Mouse (Mus musculus) macrophage (primary cell): ENCODE data around the gene Rhox11. TPM values are rescaled to one million over a fixed set of nuclear protein-coding genes. Genes with fewer than 3 reads are reported as not detected.
"Not testable (repeated sequence)": the region's sequence is repeated elsewhere in the genome, so short reads cannot be mapped to it uniquely, and the experiment has no call there.

Experiments
- H3K27ac ChIP-seq: fragments of 350-480 bp; formaldehyde crosslinking; 2 replicates; pipeline ENCODE4 v1.9.0; 2021
- H3K36me3 ChIP-seq: fragments of 350-480 bp; formaldehyde crosslinking; 2 replicates; pipeline ENCODE4 v1.9.0; 2021; ENCODE audit errors: inconsistent target
- H3K4me3 ChIP-seq: fragments of 350-480 bp; formaldehyde crosslinking; 2 replicates; pipeline ENCODE4 v1.9.0; 2021; ENCODE audit errors: inconsistent target
- H3K79me2 ChIP-seq: fragments of 350-480 bp; formaldehyde crosslinking; 2 replicates; pipeline ENCODE4 v1.9.0; 2021; ENCODE audit errors: inconsistent target
- WGBS: methylation state at CpG from one replicate; pipeline ENCODE4 v1.1.7; 2026; ENCODE audit warnings: inconsistent platforms; ENCODE audit not compliant: missing documents; 5-methylcytosine and 5-hydroxymethylcytosine counted together
- polyA plus RNA-seq: library from polyadenylated mRNA; stranded (reverse); fragments of 250-400 nt; gene quantifications from 3 replicates; pipeline ENCODE4 v1.2.4, GENCODE M21; 2018; ENCODE audit warnings: inconsistent platforms
- total RNA-seq, 78 experiments: library from RNA; depleted of rRNA; stranded (reverse); fragments of 250-400 nt; gene quantifications; 1 replicate in 9 of 78; 2 replicates in 24 of 78; 3 replicates in 43 of 78; 4 replicates in 2 of 78; pipeline ENCODE4 v1.2.4; 2018; ENCODE audit warnings: inconsistent platforms in 56 of 78

Gene Rhox11
- not detected for total RNA-seq (2018; cell fraction: chromatin; rRNA removed)
- not detected for total RNA-seq (2018; cell fraction: cytosol; rRNA removed)
- total RNA-seq (2018; cell fraction: nucleus; rRNA removed), result not detected
- not detected in 3 replicates for polyA plus RNA-seq

- H3K4me3 ChIP-seq, result no peak within 1 kb of the TSS
- WGBS, result 85% methylated on average over 9 of the region's 9 CpGs
- H3K36me3 ChIP-seq, result no peaks in the 10 kb centered on the region
- H3K27ac ChIP-seq, result no peak within 1 kb of the TSS
- no peaks in the 10 kb centered on the region for H3K79me2 ChIP-seq
Measured at GRCm38 (mm10) chrX:38085041-38085440, at the start of gene Rhox11. Gene Rhox11 (minus strand): TSS chrX:38085141.

GRCm38 (mm10) chrX:38121478-38121877 is 36.5 kb upstream of the Rhox11 start:
- WGBS, result 93% methylated on average over 31 of the region's 34 CpGs
- no peaks in the 10 kb centered on the region for H3K36me3 ChIP-seq

GRCm38 (mm10) chrX:38120982-38121381 is 36.0 kb upstream of the Rhox11 start, which contains the start of gene Rhox13:
Gene Rhox13 (plus strand): TSS chrX:38121219.
- Histone ChIP-seq H3K36me3 (no peaks in the 10 kb centered on the region), H3K79me2 (no peaks in the 10 kb centered on the region), H3K27ac (no peak within 1 kb of the TSS), H3K4me3 (no peak within 1 kb of the TSS)
- 97% methylated on average over 17 of the region's 20 CpGs for WGBS

More at GRCm38 (mm10) chrX:38121478-38121877, 36.5 kb upstream of the Rhox11 start:
- Histone ChIP-seq H3K27ac (no peak overlapping the region), H3K4me3 (no peak overlapping the region), H3K79me2 (no peaks in the 10 kb centered on the region)

GRCm38 (mm10) chrX:38110807-38111206 is 25.9 kb upstream of the Rhox11 start, which contains the start of gene Rhox12:
Gene Rhox12 (minus strand): TSS chrX:38110907.
- H3K4me3 ChIP-seq, result no peak within 1 kb of the TSS
- whole genome bisulfite sequencing, result 86% methylated on average over 4 of the region's 4 CpGs
- H3K36me3 ChIP-seq, result no peaks in the 10 kb centered on the region
- no peaks in the 10 kb centered on the region for H3K79me2 ChIP-seq
- no peak within 1 kb of the TSS for H3K27ac ChIP-seq

- Histone ChIP-seq H3K79me2 (no peaks in the 10 kb centered on the region), H3K27ac (no peak overlapping the region), H3K36me3 (no peaks in the 10 kb centered on the region), H3K4me3 (no peak overlapping the region)
- 28% methylated on average over 12 of the region's 12 CpGs for WGBS
Measured at GRCm38 (mm10) chrX:38084226-38084625, 715 bp downstream of the Rhox11 start.

- Histone ChIP-seq H3K4me3 (no peak within 1 kb of the TSS), H3K36me3 (no peaks in the 10 kb centered on the region), H3K27ac (no peak within 1 kb of the TSS), H3K79me2 (no peaks in the 10 kb centered on the region)
- 78% methylated on average over 11 of the region's 11 CpGs for WGBS
Measured at GRCm38 (mm10) chrX:38066175-38066574, 18.8 kb downstream of the Rhox11 start, which contains the start of gene Rhox10. Gene Rhox10 (plus strand): TSS chrX:38066475.

- H3K79me2 ChIP-seq, result no peaks in the 10 kb centered on the region
- no peaks in the 10 kb centered on the region for H3K36me3 ChIP-seq
- no peak overlapping the region for H3K4me3 ChIP-seq
- 0% methylated on average over 1 of the region's 1 CpGs for WGBS
- H3K27ac ChIP-seq, result no peak overlapping the region
Measured at GRCm38 (mm10) chrX:38061544-38061943, 23.4 kb downstream of the Rhox11 start.

- H3K27ac ChIP-seq, H3K4me3 ChIP-seq, H3K36me3 ChIP-seq, H3K79me2 ChIP-seq: not testable (repeated sequence)
Measured at GRCm38 (mm10) chrX:38043014-38043413, 41.9 kb downstream of the Rhox11 start, which contains the start of gene Btg1-ps2. Gene Btg1-ps2 (minus strand): TSS chrX:38043114.

- Histone ChIP-seq H3K36me3 (no peaks in the 10 kb centered on the region), H3K4me3 (no peak overlapping the region), H3K79me2 (no peaks in the 10 kb centered on the region), H3K27ac (no peak overlapping the region)
- 100% methylated on average over 4 of the region's 5 CpGs for WGBS
Measured at GRCm38 (mm10) chrX:38039666-38040065, 45.3 kb downstream of the Rhox11 start.

- Histone ChIP-seq H3K27ac (no peak overlapping the region), H3K79me2 (no peaks in the 10 kb centered on the region), H3K36me3 (no peaks in the 10 kb centered on the region), H3K4me3 (no peak overlapping the region)
- WGBS, result 83% methylated on average over 2 of the region's 2 CpGs
Measured at GRCm38 (mm10) chrX:38033841-38034240, 51.1 kb downstream of the Rhox11 start.

Other genes with a start within 250 kb of the Rhox11 start
- gene Rhox8, start 206.2 kb downstream of the Rhox11 start, polyA plus RNA-seq, result not detected in 3 replicates
- gene Rhox7b, start 187.9 kb downstream of the Rhox11 start, polyA plus RNA-seq, result not detected in 3 replicates
- gene Rhox9, start 183.4 kb downstream of the Rhox11 start, polyA plus RNA-seq, result not detected in 3 replicates
- not detected in 3 replicates for gene Btg1-ps1, start 66.3 kb downstream of the Rhox11 start, polyA plus RNA-seq
- not detected in 3 replicates for gene Btg1-ps2, start 42.0 kb downstream of the Rhox11 start, polyA plus RNA-seq
- not detected in 3 replicates for gene Rhox10, start 18.7 kb downstream of the Rhox11 start, polyA plus RNA-seq
- gene Rhox12, start 25.8 kb upstream of the Rhox11 start, polyA plus RNA-seq, result not detected in 3 replicates
- not detected in 3 replicates for gene Rhox13, start 36.1 kb upstream of the Rhox11 start, polyA plus RNA-seq
- gene Zbtb33, start 104.7 kb upstream of the Rhox11 start, polyA plus RNA-seq, result 9.7 to 12.2 TPM (median 10.6 TPM) in 3 replicates
- not detected in 3 replicates for gene Tmem255a, start 167.3 kb upstream of the Rhox11 start, polyA plus RNA-seq
- gene Atp1b4, start 231.0 kb upstream of the Rhox11 start, polyA plus RNA-seq, result not detected in 3 replicates